Mouse (Mus musculus) kidney, postnatal 0 days (tissue): ENCODE measurements around the gene Fdx1. TPM values are rescaled to one million over a fixed set of nuclear protein-coding genes. Genes with fewer than 3 reads are reported as not detected.

Experiments used
- ATAC-seq: fragments of 200-750 bp; cut with Nextera tagmentation; replicated peaks from 2 replicates; pipeline ENCODE4 v1.8.0; 2017; ENCODE audit warnings: low read depth, moderate number of reproducible peaks, moderate TSS enrichment, moderate library complexity; ENCODE audit not compliant: low FRiP score
- DNase-seq: peaks from one replicate; pipeline ENCODE4 v3.0.0-alpha.2; 2016; ENCODE audit warnings: low spot score
- H3K27ac ChIP-seq: fragments of 300-500 bp; sonication (generic); 2 replicates; pipeline ENCODE4 v1.5.1; 2014; ENCODE audit warnings: mild to moderate bottlenecking
- H3K27me3 ChIP-seq: fragments of 300-500 bp; sonication (generic); 2 replicates; pipeline ENCODE4 v1.6.1; 2014; ENCODE audit warnings: low read length, mixed read lengths; ENCODE audit not compliant: insufficient read depth
- H3K36me3 ChIP-seq: fragments of 300-500 bp; sonication (generic); 2 replicates; pipeline ENCODE4 v1.6.1; 2014; ENCODE audit warnings: low read length, mixed read lengths; ENCODE audit not compliant: insufficient read depth
- H3K4me1 ChIP-seq: fragments of 300-500 bp; sonication (generic); replicated peaks from 2 replicates; pipeline ENCODE4 v1.6.1; 2014; ENCODE audit warnings: antibody characterized with exemption, low read length, mixed read lengths; ENCODE audit not compliant: insufficient read depth
- H3K4me2 ChIP-seq: fragments of 300-500 bp; sonication (generic); 2 replicates; pipeline ENCODE4 v1.6.1; 2014; ENCODE audit warnings: mild to moderate bottlenecking, low read length, moderate library complexity, mixed read lengths
- H3K4me3 ChIP-seq: fragments of 300-500 bp; sonication (generic); replicated peaks from 2 replicates; pipeline ENCODE4 v1.5.1; 2014; ENCODE audit warnings: low read depth, low read length
- H3K9ac ChIP-seq: fragments of 300-500 bp; sonication (generic); 2 replicates; pipeline ENCODE4 v1.6.1; 2014; ENCODE audit warnings: low read depth, low read length
- H3K9me3 ChIP-seq: fragments of 300-500 bp; sonication (generic); replicated peaks from 2 replicates; pipeline ENCODE4 v1.6.1; 2016; ENCODE audit warnings: low read length, inconsistent platforms, mixed read lengths
- CTCF ChIP-seq: IDR thresholded peaks from 2 replicates; pipeline ENCODE4 v1.5.1; 2016; ENCODE audit warnings: antibody characterized with exemption, low read depth, mild to moderate bottlenecking, moderate library complexity
- WGBS: fragments of 180-500 bp; shearing (Covaris S2); extraction: QIAGEN DNeasy Blood & Tissue Kit; methylation state at CpG from one replicate; pipeline ENCODE4 v1.1.7; 2014; 5-methylcytosine and 5-hydroxymethylcytosine counted together
- polyA plus RNA-seq: library from polyadenylated mRNA; unstranded; fragments of >200 nt; fragmentation: Nextera tagmentation; extraction: Ambion mirVana; gene quantifications from 2 replicates; pipeline ENCODE4 v1.2.1, GENCODE M21; 2015

The Fdx1 gene
- polyA plus RNA-seq, 1 experiment from 2014 or later: 228 TPM

GRCm38 (mm10) chr9:51995331-51996099, 32.2 kb upstream of the Fdx1 start:
- Histone ChIP-seq H3K4me3 (no peak overlapping the region), H3K9ac (no peak overlapping the region), H3K36me3 (no peaks in the 10 kb centered on the region), H3K9me3 (no peaks in the 10 kb centered on the region), H3K27me3 (no peaks in the 10 kb centered on the region), H3K4me2 (no peak overlapping the region), H3K27ac (no peak overlapping the region), H3K4me1 (no peaks in the 10 kb centered on the region)
- TF ChIP-seq CTCF: no peak
- 72% methylated on average over 5 of the region's 5 CpGs for WGBS
- DNase-seq: no peak
- 0 out of 2 replicates have a peak, but pooled peaks have one; percentile 36 for ATAC-seq

- no peak for DNase-seq
- Histone ChIP-seq H3K27me3 (no peaks in the 10 kb centered on the region), H3K36me3 (no peaks in the 10 kb centered on the region), H3K9me3 (no peaks in the 10 kb centered on the region), H3K4me3 (no peak overlapping the region), H3K4me2 (no peak overlapping the region), H3K27ac (no peak overlapping the region), H3K4me1 (no peaks in the 10 kb centered on the region), H3K9ac (no peak overlapping the region)
- no peak for TF ChIP-seq CTCF
- ATAC-seq: no peak
- 77% methylated on average over 5 of the region's 5 CpGs for WGBS
Observed at GRCm38 (mm10) chr9:51994636-51995260, 31.4 kb upstream of the Fdx1 start.

GRCm38 (mm10) chr9:51993486-51994275, 30.3 kb upstream of the Fdx1 start:
- Histone ChIP-seq H3K9me3 (no peaks in the 10 kb centered on the region), H3K4me3 (no peak overlapping the region), H3K4me1 (no peaks in the 10 kb centered on the region), H3K4me2 (no peak overlapping the region), H3K27ac (no peak overlapping the region), H3K9ac (no peak overlapping the region), H3K36me3 (no peaks in the 10 kb centered on the region), H3K27me3 (no peaks in the 10 kb centered on the region)
- 78% methylated on average over 4 of the region's 4 CpGs for WGBS
- ATAC-seq: no peak
- peak; percentile 60 for TF ChIP-seq CTCF
- DNase-seq: no peak

GRCm38 (mm10) chr9:51991241-51991876, 28.0 kb upstream of the Fdx1 start:
- Histone ChIP-seq H3K4me1 (no peaks in the 10 kb centered on the region), H3K36me3 (no peaks in the 10 kb centered on the region), H3K27ac (no peak overlapping the region), H3K27me3 (no peaks in the 10 kb centered on the region), H3K4me3 (no peak overlapping the region), H3K9me3 (no peaks in the 10 kb centered on the region), H3K9ac (no peak overlapping the region), H3K4me2 (no peak overlapping the region)
- TF ChIP-seq CTCF: peak; percentile 64
- WGBS: 0% methylated on average over 2 of the region's 2 CpGs
- DNase-seq (peak; percentile 76), ATAC-seq (no peak)

GRCm38 (mm10) chr9:51990828-51991227, 27.5 kb upstream of the Fdx1 start:
- TF ChIP-seq CTCF: peak; percentile 71
- DNase-seq: peak; percentile 71
- Histone ChIP-seq H3K9me3 (no peaks in the 10 kb centered on the region), H3K4me1 (no peaks in the 10 kb centered on the region), H3K27ac (no peak overlapping the region), H3K4me3 (no peak overlapping the region), H3K4me2 (no peak overlapping the region), H3K36me3 (no peaks in the 10 kb centered on the region), H3K27me3 (no peaks in the 10 kb centered on the region), H3K9ac (no peak overlapping the region)
- 17% methylated on average over 2 of the region's 2 CpGs for WGBS
- ATAC-seq: 0 out of 2 replicates have a peak, but pooled peaks have one; percentile 61

GRCm38 (mm10) chr9:51985493-51986099, 22.2 kb upstream of the Fdx1 start:
- Histone ChIP-seq H3K9me3 (no peaks in the 10 kb centered on the region), H3K9ac (no peak overlapping the region), H3K4me2 (no peak overlapping the region), H3K36me3 (no peaks in the 10 kb centered on the region), H3K27ac (no peak overlapping the region), H3K27me3 (no peaks in the 10 kb centered on the region), H3K4me3 (no peak overlapping the region), H3K4me1 (no peaks in the 10 kb centered on the region)
- DNase-seq: no peak
- 77% methylated on average over 11 of the region's 11 CpGs for WGBS
- no peak for TF ChIP-seq CTCF
- ATAC-seq: no peak
